Mouse (Mus musculus): ENCODE data around the gene Lnx2. TPM values are rescaled to one million over a fixed set of nuclear protein-coding genes. Genes with fewer than 3 reads are reported as not detected.

Gene Lnx2
- polyA plus RNA-seq, 1 experiment: 44.9 TPM

GRCm38 (mm10) chr5:147034283-147034682 lies 42.1 kb downstream of the Lnx2 start:
- peaks cover 4% of the 10 kb centered on the region; the same call in 1 of the 2 replicates for H3K4me1 ChIP-seq (ENCODE audit: control insufficient read depth, insufficient read depth, insufficient read length, low read length)
- TF ChIP-seq POLR2A (IDR thresholded peaks at IDR 0.05; ENCODE audit: low read depth, low read length): no peak
- no peak for TF ChIP-seq CTCF (IDR thresholded peaks at IDR 0.05; ENCODE audit: extremely low read depth, insufficient read length, insufficient replicate concordance, low read depth, low read length)
- H3K4me3 ChIP-seq (ENCODE audit: low read depth, low read length): no peak overlapping the region
- no peaks in the 10 kb centered on the region for H3K27me3 ChIP-seq (ENCODE audit: control insufficient read depth, insufficient read depth, low read length)
- no peak overlapping the region for H3K27ac ChIP-seq (ENCODE audit: insufficient read depth, low read depth, low read length)
- WGBS: 80% methylated on average over 12 of the region's 12 CpGs
- peaks cover 30% of the 10 kb centered on the region for H3K36me3 ChIP-seq (ENCODE audit: control insufficient read depth, insufficient read depth, low read length)

DNA sequence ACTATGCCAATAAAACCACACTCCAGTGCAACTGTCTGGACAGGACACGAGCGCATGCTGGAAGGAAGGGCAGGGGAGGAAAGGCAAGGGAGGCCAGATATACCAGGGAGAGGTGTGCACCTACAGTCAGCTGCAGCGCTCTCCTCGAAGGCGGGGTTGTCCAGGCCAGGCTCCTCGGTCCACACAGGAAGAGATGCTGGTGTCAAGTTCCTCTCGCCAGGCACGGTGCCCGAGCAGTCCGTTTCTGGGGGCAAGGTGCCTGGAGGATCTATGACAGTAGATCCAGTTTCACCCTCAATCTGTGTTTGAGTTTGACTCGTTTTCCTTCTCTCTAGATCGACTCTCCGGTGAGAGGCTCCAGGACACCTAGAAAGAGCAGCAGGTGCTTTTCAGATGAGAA lies 43.2 kb downstream of the Lnx2 start:
- peaks cover 39% of the 10 kb centered on the region for H3K36me3 ChIP-seq (ENCODE audit: control insufficient read depth, insufficient read depth, low read length)
- H3K27ac ChIP-seq (ENCODE audit: insufficient read depth, low read depth, low read length): no peak overlapping the region
- H3K27me3 ChIP-seq (ENCODE audit: control insufficient read depth, insufficient read depth, low read length): no peaks in the 10 kb centered on the region
- H3K4me3 ChIP-seq (ENCODE audit: low read depth, low read length): no peak overlapping the region
- no peak for TF ChIP-seq CTCF (IDR thresholded peaks at IDR 0.05; ENCODE audit: extremely low read depth, insufficient read length, insufficient replicate concordance, low read depth, low read length)
- no peak for TF ChIP-seq POLR2A (IDR thresholded peaks at IDR 0.05; ENCODE audit: low read depth, low read length)
- peaks cover 4% of the 10 kb centered on the region; the same call in 1 of the 2 replicates for H3K4me1 ChIP-seq (ENCODE audit: control insufficient read depth, insufficient read depth, insufficient read length, low read length)
- 81% methylated on average over 13 of the region's 13 CpGs for WGBS

- H3K27me3 ChIP-seq (ENCODE audit: control insufficient read depth, insufficient read depth, low read length): no peaks in the 10 kb centered on the region
- H3K4me1 ChIP-seq (ENCODE audit: control insufficient read depth, insufficient read depth, insufficient read length, low read length): no peaks in the 10 kb centered on the region
- peak overlapping the region; percentile 50 for H3K27ac ChIP-seq (ENCODE audit: insufficient read depth, low read depth, low read length)
- H3K4me3 ChIP-seq (ENCODE audit: low read depth, low read length): no peak overlapping the region
- TF ChIP-seq POLR2A (IDR thresholded peaks at IDR 0.05; ENCODE audit: low read depth, low read length) (no peak), CTCF (IDR thresholded peaks at IDR 0.05; ENCODE audit: extremely low read depth, insufficient read length, insufficient replicate concordance, low read depth, low read length) (no peak)
- 79% methylated on average over 14 of the region's 14 CpGs for WGBS
- peaks cover 57% of the 10 kb centered on the region for H3K36me3 ChIP-seq (ENCODE audit: control insufficient read depth, insufficient read depth, low read length)
Observed at GRCm38 (mm10) chr5:147031281-147031680, 45.1 kb downstream of the Lnx2 start.

DNA sequence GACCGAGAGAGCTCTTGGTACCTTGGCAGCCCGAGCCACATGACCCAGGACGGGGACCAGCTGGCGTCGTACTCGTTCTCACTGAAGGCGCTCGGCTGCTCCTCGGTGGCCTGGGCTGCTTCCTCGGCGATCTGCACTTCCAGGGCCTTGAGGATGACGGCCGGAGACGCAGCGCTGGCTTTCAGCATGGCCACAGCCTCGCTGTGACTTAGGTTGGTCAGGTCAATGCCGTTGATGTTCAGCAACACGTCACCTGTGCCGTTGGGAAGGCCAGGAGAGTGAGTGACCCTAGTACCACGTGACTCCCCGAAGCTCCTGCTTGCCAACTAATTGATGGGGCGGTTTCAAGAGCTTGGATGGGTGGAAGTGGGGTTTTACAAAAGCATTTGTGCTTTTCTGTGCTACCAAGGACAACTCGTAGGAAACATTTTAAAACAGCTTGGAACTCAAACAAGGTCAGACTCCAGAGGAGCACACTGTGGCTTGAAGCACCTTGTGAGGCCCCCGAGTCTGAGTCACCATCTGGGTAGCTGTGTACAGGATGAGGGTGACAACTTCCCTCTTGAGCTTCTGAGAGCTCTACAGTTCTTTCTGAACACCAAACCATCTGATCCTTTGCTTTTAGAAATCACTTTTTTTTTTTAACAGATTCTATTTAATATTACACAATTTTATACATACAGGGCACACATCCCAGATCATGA lies 51.9 kb downstream of the Lnx2 start:
- 84% methylated on average over 24 of the region's 24 CpGs for WGBS
- Histone ChIP-seq H3K36me3 (ENCODE audit: control insufficient read depth, insufficient read depth, low read length) (peaks cover 62% of the 10 kb centered on the region), H3K4me3 (ENCODE audit: low read depth, low read length) (no peak overlapping the region), H3K4me1 (ENCODE audit: control insufficient read depth, insufficient read depth, insufficient read length, low read length) (no peaks in the 10 kb centered on the region), H3K27me3 (ENCODE audit: control insufficient read depth, insufficient read depth, low read length) (no peaks in the 10 kb centered on the region), H3K27ac (ENCODE audit: insufficient read depth, low read depth, low read length) (no peak overlapping the region)
- TF ChIP-seq POLR2A (IDR thresholded peaks at IDR 0.05; ENCODE audit: low read depth, low read length) (no peak), CTCF (IDR thresholded peaks at IDR 0.05; ENCODE audit: extremely low read depth, insufficient read length, insufficient replicate concordance, low read depth, low read length) (no peak)

DNA sequence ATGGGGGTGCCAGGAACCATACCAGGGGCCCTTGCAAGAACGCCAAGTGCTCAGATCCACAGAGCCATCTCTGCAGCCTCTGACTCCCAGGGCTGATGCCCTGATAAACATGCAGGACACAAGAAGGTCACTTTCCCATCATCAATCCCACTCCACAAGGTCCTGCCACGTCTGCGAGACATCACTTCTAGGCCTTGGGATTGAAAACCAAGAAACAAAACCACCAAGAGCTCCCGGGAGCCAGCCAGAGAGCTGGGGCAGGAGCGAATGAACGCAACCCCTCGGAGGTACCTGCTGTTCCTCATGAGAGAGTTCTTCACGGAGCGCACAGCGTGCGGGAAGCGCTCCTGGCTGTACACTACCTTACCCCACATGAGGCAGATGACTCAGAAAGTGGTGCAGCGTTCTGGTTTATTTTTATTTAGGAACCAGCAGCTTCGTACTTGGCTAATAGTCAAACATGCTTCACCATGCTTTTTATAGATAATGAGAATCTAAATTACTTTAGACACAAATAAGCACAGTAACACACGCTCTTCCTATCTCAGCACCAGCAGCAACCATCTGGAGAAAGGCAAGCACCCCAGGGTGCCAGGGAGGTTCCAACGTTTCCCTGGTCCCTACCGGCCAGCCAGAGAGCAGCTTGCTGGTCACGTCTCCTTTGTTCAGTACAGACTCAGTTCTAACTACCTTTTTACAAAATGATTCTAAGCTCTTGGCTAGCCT lies 53.0 kb downstream of the Lnx2 start:
- Histone ChIP-seq H3K4me3 (ENCODE audit: low read depth, low read length) (no peak overlapping the region), H3K27ac (ENCODE audit: insufficient read depth, low read depth, low read length) (no peak overlapping the region), H3K27me3 (ENCODE audit: control insufficient read depth, insufficient read depth, low read length) (no peaks in the 10 kb centered on the region), H3K36me3 (ENCODE audit: control insufficient read depth, insufficient read depth, low read length) (peaks cover 64% of the 10 kb centered on the region), H3K4me1 (ENCODE audit: control insufficient read depth, insufficient read depth, insufficient read length, low read length) (no peaks in the 10 kb centered on the region)
- TF ChIP-seq POLR2A (IDR thresholded peaks at IDR 0.05; ENCODE audit: low read depth, low read length): no peak
- no peak for TF ChIP-seq CTCF (IDR thresholded peaks at IDR 0.05; ENCODE audit: extremely low read depth, insufficient read length, insufficient replicate concordance, low read depth, low read length)
- 93% methylated on average over 18 of the region's 18 CpGs for WGBS

DNA sequence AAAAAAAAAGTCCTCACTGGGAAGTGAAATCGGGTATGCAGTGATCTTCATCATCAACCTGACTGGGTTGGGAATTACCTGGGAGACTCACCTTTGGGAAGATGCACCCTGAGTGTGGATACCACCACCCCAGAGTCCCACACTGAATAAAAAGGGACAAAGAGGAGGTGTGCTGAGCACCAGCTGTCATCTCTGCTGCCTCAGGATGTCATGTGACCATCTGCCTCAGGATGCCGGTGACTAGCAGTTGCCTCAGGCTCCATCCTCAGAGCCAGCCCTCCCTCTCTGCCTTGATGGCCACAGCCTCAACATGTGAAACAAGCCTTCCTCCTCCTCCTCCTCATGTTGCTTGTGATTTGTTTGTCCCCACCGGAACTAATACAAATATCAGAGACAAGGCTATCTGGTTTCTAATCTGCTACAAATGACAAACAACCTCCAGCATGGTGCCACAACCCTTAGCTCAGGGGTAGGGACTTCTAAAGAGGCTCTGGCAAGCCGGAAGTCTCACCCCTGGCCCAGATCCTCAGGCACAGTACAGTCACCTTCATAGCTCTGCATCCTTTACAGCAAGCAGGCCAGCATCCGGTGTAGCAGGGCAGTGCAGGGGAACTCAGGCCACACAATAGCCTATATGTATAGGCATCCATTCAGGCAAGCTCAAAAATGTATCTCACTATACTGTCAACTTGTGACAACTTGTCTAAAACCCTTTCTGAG lies 54.7 kb downstream of the Lnx2 start:
- H3K4me3 ChIP-seq (ENCODE audit: low read depth, low read length): no peak overlapping the region
- WGBS: 76% methylated on average over 5 of the region's 5 CpGs
- peaks cover 58% of the 10 kb centered on the region for H3K36me3 ChIP-seq (ENCODE audit: control insufficient read depth, insufficient read depth, low read length)
- peaks cover 3% of the 10 kb centered on the region; the same call in 1 of the 2 replicates for H3K4me1 ChIP-seq (ENCODE audit: control insufficient read depth, insufficient read depth, insufficient read length, low read length)
- no peaks in the 10 kb centered on the region for H3K27me3 ChIP-seq (ENCODE audit: control insufficient read depth, insufficient read depth, low read length)
- H3K27ac ChIP-seq (ENCODE audit: insufficient read depth, low read depth, low read length): no peak overlapping the region
- TF ChIP-seq CTCF (IDR thresholded peaks at IDR 0.05; ENCODE audit: extremely low read depth, insufficient read length, insufficient replicate concordance, low read depth, low read length) (no peak), POLR2A (IDR thresholded peaks at IDR 0.05; ENCODE audit: low read depth, low read length) (no peak)

DNA sequence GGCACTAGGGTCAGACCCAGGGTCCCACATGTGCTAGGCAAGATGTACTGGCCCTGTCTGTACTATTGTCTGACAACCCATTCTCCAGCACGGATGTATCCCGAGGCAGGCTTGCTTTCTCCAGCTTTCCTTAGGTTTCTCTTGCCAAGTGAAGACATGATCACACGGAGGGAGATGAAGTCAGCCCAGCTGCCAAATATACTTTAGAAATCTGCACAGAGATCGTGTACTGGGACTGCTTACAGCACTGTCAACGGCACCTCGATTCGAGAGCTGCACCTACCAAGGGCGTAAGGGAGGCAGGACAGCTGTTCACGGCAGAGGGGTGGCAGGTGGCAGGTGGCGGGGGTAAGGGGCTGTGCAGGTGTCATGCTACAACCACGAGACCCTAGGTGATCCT lies 55.8 kb downstream of the Lnx2 start:
- H3K4me3 ChIP-seq (ENCODE audit: low read depth, low read length): no peak overlapping the region
- TF ChIP-seq POLR2A (IDR thresholded peaks at IDR 0.05; ENCODE audit: low read depth, low read length) (no peak), CTCF (IDR thresholded peaks at IDR 0.05; ENCODE audit: extremely low read depth, insufficient read length, insufficient replicate concordance, low read depth, low read length) (no peak)
- H3K27me3 ChIP-seq (ENCODE audit: control insufficient read depth, insufficient read depth, low read length): no peaks in the 10 kb centered on the region
- peaks cover 59% of the 10 kb centered on the region for H3K36me3 ChIP-seq (ENCODE audit: control insufficient read depth, insufficient read depth, low read length)
- 85% methylated on average over 11 of the region's 11 CpGs for WGBS
- peaks cover 3% of the 10 kb centered on the region; the same call in 1 of the 2 replicates for H3K4me1 ChIP-seq (ENCODE audit: control insufficient read depth, insufficient read depth, insufficient read length, low read length)
- no peak overlapping the region for H3K27ac ChIP-seq (ENCODE audit: insufficient read depth, low read depth, low read length)
